Mouse (Mus musculus): ENCODE results near the gene Usp29. TPM values are rescaled to one million over a fixed set of nuclear protein-coding genes. Genes with fewer than 3 reads are reported as not detected.

Gene Usp29
- total RNA-seq, 2 experiments from 2014 or later: 0.56 to 1.5 TPM

DNA sequence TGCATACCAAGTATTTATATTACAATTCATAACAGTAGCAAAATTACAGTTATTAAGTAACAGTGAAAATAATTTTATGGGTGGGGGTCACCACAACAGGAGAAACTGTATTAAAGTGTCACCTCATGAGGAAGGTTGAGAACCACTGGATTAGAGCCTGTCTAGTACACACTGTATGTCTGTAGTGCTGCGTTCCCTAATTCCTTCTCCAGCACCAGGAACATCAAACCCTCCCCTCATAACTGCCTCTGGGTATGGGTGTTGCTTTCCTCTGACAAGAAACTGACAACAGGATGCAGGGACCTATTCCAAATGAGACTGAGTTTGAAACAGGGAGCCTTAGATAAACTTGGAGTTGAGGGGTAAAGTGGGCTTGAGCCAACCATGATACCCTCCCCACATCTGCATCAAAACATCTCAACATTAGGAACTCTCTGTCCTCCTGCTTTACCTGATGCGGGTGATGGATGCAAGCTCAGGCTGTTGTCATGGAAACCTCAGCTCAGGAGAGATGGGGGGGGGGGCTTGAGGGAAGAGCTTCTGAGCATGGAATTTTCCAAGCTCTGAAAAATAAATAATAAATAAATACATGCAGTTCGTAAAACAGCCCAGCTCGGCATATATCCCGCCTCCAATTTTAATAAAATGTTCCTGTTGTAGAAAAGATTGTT lies 86.5 kb downstream of the Usp29 start:
- DNase-seq: no peak

DNA sequence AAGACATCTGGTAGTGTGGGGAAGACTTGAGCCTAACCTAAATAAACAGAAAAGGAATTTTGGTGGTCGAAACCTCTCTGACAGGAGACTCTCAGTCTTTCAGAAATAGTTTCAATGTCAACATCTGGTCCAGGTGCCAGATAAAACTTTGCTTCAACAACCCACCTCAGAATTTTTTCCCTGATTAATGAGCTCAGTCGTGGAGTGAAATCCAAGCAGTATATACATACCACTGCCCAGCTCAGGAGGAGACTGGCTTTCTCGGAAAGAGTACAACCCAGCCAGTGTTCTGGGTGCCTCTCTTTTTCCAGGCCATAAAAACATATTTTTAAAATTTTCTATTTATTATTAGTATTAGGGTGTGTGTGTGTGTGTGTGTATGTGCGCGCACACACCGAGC lies 89.9 kb downstream of the Usp29 start:
- DNase-seq: no peak

DNA sequence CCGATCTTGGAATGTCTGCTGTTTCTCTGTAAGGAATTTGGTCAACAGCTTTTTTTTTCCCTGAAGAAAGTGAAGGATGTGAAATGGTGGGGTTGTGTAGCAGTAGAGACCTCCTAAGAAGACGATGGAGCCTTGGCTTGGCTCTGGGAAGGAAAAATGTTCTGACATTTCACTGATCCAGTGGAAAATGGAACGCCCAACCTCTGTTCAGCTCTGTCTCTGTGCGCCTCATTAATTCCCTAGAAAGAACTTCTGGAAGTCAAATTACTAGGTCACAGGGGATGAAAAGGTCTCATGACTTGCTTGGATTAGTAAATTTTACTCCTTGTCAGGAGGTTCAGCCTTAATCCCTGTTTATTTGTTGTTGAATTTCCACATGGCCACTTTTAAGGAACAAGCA lies 92.3 kb downstream of the Usp29 start:
- DNase-seq: peak; percentile 6

DNA sequence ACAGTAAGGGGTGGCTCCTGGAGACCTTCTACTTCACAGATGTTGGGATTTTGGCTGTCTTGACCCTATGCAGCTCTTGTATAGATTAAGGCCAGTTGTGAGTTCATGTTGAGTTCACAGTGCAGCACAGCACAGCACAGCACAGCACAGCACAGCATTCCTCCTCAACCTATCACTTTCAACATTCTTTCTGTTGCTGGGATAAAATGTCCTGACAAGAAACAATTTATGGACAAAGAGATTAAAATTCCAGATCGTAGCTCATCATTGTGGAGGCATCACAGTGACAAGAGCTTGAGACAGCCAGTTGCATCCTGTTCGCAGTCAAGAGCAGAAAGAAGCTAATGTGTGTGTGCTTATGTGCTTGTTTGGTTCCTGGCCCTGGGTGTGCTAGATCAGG lies 93.3 kb downstream of the Usp29 start:
- DNase-seq: no peak

DNA sequence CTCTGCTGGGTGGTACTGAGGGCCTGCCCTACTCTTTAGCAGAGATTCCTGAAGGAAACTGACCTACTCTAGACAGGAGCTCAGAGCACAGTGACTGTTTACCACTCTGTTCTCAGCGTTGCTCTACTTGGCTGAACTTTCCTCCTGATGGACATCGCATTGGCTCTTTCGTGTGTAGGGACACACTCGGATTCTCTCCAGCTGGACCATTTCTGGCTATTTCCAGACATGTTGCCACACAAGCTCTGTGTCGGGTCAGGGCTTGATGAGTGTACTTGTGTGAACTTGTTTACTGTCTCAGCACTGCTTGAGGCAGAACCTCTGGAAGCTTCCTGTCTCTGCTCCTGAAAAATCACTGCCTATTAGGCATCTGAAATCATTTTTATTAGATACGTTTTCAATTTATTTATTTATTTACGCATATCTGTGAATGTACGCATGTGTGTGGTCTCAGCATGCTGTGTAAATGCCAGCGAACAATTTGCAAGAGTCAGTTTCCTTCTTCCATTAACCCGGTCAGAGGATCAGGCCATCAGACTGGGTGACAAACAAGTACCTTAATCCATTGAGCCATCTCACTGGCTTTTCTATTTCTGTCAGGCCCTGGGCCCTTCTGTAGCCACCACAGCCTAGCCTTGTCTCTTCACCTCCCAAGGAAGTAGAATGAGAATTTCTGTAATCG lies 95.7 kb downstream of the Usp29 start:
- peak; percentile 73 for DNase-seq

DNA sequence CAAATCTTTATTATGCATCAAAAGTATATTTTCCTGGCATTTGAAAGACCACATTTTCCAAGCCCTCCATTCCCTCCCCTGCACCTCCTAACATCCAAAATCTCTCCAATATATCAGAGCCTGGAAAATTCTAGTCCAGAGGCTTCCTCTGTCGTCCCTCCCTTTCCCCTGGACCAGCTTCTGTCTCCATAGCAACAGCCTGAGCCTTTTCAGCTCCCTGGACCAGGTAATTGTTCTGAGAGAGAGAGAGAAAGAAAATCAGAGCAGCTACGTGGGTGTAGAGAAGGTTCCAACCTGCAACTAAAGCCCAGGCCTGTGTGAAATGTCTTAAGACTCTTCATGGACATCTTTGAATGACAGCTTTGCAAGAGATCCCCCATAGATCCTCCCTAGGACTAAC lies 98.8 kb downstream of the Usp29 start:
- no peak for DNase-seq

DNA sequence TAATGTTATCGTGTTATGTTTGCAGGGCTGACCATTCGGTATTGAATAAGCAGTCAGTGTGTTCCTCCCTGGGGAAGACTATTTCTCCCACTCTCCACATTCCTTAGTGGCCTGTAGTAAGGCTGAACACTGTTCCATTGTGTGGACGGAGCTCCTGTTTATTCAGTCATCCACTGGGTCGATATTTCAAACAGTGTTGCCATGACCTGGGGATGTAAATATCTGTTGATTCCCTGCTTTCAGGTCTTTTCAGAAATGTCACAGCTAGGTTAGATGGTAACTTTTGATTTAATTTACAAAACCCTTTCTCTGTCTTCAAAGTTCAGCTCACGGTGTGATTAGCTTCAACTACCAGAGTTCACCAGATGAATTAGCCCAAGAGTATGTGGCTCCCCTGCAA lies 104.6 kb downstream of the Usp29 start:
- DNase-seq: no peak

DNA sequence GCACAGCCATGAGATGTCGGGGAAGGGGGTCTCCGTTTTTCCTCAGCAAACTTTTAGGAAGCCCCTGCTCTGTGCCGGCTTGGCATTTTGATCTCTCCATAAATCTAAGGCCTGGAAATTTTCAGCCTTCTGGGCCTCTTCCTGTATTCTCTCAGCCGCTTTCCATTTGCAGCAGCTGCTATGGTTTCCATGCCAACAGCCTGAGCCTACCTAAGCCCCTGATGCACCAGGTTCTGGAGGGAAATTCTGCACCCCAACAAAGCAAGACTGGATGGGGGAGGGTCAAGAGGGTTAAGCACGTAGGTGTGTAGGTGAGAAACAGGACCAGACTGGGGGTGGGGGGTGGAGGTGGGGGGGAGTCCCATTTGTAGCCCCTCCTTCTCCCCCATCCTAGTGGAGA lies 105.0 kb downstream of the Usp29 start:
- no peak for DNase-seq

DNA sequence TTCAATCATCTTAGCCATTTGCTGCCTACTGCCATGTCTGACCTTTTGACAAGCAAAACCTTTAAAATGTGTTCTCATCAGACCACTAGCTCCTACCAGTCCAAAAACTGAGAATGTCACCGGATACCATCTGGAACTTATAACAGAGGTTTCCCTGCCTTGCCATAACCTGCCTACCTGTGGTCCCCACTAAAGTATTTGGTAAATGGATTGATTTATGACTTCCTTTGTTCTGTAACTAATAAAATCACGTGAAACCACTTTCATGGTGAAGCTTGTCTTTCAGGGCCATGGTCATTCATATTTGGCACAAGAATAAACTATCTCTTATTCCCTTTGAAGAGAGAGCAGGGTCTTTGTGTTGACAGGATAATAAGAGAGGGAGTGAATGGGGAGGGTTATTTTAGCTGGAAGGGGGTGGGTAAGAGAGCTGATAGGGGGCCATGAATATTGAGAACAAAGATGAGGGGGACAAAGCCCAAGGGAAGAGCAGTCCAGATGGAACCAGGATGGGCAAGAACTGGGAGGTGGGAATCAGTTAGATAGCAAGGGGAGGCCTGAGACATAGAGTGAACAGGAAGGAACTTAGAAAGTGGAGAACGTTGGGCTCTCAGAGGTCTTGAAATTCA lies 107.0 kb downstream of the Usp29 start:
- no peak for DNase-seq

DNA sequence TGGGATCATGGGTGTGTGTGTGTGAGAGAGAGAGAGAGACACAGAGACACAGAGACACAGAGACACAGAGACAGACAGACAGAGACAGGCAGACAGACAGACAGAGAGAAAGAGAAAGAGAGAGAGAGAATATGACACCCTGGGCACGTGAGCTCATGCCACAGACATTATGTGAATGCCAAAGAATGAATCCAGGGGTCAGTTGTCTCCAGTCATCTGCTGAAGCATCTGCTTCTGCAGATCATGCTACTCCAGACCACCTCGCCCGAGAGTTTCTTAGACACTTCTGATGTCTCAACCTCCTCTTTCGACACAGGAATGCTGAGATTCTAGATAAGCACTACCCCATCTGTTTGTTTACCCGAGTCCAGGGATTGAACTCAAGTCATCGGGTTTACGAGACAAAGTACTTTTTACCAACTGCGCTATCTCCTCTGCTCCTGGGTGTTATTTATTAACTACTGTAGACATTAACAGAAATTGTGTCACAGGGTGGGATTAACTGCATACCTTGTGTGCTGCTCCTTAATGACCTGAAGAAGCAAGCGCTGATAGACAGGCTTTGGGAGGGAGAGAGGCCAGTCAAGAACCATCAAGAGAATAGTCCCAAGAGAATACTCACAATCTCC lies 107.7 kb downstream of the Usp29 start:
- no peak for DNase-seq

DNA sequence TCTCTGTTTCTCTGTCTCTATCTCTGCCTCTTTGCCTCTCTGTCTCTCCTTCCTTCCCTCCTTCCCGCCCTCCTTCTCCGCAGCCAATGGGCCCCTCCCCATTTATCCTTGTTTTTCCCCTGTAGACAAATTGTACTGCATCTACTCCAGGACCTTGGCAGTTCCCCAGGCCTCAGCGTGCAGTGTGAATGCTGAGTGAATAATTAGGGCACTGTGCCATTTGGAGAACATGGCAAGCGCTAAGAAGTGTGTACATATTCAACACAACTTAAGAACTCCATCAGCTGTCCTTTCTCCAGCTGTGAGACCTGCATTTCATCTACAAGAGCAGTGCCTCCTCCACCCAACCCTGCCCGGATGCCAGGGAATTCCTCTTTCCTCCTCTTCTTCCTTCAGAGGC lies 110.5 kb downstream of the Usp29 start:
- DNase-seq: no peak

DNA sequence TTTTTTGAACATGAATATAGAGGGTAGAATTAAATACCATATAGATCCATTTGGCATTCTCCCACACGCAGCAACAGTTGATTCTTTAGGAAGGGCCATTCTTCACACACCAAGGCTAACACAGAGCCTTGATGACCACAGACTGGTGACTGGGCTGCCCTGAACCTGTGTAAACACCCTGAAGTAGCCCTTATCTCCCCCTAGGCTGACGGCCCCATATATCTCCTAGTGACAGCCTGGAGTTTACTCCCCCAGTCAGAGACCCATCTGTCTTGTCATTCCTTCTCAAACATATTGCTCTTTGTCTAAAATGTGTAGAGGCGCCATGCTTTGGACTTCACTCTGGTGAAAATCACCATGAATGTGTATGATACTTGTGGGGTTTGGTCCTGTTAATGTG lies 119.1 kb downstream of the Usp29 start:
- DNase-seq: no peak

DNA sequence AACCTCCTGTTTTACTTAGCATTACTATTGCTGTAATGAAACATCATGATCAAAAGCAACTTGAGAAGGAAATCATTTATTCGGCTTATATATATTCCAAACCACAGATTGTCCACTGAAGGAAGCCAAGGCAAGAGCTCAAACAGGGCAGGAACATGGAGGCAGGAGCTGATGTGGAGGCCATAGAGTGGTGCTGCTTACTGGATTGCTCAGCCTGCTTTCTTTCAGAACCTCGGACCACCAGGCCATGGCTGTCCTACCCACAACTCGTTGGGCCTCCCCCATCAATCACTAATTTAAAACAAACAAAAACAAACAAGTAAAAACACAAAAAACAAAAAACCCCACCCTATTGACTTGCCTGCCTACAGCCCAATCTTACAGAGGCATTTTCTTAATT lies 119.9 kb downstream of the Usp29 start:
- no peak for DNase-seq

DNA sequence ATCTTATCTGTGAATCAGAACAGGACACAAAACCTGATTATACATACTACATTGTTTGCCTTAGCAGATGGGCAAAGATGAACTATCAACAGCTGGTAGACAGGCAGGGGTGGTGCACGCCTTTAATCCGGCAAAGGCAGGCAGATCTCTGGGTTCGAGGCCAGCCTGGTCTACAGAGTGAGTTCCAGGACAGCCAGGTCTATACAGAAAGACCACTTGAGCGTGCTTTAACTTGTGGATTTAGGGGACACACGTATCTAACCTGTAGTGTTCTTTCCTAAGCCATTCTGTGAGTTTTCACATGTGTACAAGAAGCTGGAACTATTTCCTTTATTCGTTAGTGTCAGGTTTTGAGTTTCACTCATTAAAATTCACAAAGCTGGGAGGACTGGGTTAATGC lies 120.9 kb downstream of the Usp29 start:
- no peak for DNase-seq

DNA sequence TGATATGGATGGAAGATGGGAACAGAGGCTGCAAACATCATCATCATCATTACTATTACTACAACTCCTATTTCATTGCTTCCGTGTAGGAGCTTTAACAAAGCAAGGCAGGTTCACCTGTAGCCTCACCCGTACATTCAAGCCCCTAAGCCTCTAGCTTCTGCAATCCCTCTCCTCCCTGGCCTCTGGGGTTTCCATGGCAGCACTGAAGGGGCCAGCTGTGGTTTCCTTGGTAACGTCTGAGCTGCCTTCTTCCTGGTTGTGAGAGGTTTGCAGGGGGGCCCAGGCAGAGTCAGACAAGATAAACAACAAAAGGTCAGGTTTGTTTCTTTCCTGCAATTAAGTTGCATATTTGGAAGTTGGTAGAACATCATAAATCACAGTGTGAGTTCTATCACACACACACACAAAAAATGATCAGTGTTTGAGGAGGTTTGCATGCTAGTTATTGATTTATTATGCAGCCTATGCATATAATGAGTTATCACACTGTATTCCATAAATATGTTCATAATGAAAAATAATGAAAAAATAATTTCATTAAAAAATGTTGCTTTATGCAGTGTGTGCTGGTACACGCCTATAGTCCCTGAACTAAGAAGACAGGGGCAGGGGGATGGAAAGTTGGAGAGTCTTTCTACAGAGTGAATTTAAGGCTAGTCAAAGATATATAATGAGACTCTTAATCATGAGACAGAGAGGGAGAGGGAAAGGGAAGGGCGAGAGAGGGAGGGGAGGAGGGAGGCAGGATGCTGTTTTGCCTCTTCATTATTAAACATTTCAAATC lies 121.5 kb downstream of the Usp29 start:
- DNase-seq: no peak

DNA sequence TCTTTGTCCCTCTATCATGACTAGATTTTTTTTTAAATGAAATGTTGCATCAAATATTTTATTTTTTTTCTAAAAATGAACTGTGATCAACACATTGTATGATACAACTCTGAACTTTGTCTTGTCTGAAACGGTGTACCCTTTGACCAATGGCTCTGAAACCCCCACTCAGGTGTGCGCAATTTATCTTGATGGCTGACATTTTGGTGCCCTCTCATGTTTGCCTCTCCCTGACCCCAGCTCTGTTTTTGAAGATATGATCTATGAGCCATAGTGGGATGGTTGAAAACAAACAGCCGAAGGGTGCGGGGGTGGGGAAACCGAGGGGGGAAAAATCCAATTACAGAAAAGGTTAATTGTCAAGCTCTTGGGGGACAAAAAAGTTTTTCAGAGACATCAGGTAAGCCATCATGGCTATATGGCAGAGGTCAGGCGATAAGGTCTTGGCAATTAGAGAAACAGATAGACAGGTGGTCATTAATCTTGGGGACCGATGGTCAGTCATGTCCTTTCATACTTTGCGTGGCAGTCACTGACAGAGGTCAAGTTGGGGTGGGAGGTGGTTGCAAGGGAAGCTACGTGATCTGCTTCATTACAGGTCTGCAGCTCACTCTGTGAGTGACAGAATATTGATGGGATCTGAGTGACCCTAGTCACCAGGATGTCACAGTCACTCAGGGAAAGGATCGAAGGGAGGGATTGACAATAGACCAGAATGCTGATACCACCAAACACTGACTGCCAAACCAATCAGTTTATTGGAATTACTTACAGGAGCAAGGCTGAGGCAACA lies 125.4 kb downstream of the Usp29 start:
- no peak for DNase-seq

DNA sequence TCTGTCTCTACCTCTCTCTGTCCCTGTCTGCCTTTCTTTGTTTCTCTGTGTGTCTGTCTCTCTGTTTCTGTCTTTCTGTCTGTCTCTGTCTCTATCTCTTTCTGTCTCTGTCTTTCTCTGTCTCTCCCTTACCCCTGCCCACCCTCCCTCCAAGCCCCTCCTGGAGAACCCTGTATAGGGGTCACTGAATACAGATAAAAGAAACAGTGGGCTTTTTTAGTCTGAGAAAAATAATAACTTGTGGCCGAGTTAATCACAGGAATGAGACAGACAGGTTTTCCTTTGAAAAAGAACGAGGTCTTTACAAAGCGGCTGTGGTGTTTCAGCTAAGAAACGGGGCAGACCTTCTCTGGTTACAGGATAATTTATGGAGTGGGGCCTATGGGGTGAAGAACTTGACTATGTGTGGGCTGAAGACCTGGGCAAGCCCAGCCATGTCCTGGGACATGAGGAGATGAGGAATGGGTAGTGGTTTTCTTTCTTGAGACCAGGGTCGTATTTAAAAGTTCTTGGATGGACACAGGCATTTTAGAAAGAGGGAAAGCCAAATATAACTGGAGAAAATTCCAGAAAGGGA lies 128.4 kb downstream of the Usp29 start:
- no peak for DNase-seq

DNA sequence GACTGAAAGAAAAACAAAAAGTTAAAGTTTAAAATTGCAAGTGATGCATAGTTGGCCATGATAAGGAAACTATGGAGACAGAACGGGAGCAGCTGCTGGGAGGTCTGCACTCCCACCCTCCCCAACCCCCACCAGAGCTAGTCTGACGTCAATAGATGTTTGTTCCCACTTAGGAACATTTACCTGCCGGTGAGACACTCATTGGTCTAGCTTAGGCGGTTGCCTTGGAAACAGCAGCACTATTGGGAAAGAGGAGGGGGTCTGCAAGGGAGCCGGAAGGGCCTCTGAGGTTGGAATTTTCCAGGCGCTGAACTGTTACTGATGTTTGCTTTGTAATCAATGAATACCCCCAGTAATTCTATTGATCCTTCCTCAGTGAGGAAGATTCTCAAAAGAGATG lies 130.3 kb downstream of the Usp29 start:
- no peak for DNase-seq

DNA sequence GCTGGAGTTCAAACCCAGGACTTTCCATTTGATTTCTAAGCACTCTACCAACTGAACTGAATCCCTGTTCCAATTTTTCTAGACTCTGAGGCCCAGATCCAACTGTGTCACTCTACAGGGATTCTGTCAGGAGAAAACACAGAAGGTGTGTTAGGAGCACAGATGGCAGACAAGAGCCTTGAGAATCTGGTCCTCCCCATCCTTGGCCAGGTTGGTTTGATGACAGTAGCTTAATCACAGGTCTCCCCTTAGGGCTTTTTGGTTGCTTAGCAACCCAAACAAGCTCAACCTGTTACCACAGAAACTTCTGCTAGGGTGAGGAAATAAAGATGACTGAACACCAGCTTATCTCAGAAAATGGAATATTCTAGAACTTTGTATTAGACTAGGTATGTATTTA lies 136.0 kb downstream of the Usp29 start:
- DNase-seq: no peak

DNA sequence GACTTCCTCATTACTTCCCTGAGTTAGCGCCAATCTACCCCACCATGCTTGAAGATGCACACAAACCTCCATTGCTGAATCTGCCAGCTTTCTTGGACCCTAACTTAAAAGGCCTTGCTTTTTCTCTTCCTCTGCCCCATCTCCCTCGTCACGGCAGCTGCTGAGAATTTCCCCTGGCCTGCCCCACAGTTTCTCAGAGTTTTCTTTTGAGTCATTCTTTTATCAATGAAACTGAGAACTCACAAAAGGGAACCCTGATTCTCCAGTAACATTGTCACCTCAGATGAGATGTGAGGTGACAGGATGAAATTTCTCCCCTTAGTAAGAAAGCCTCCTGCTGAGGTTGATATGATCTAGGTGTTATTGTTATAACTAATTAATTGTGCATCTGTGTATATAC lies 138.5 kb downstream of the Usp29 start:
- DNase-seq: no peak

DNA sequence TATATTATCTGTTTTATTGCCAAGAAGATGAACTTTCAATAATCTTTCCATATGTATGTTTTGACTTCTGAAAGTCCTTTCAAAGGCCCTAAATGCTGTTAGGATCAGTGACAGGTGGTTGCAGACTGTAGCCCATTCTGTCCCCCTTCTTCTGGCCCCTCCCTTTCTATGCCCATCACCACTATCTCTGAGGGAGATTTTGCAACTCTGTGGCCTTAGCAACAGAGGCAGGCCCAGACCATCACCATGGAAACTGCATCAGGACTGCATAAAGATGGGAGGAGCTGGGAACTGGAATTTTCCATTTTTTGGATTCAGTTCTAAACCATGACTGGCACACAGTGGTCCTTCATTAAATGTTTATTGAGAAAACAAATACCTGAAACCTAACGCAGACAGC lies 139.2 kb downstream of the Usp29 start:
- no peak for DNase-seq

Data from gastrocnemius, postnatal 25 days (tissue).